Mouse (Mus musculus) left cerebral cortex, adult 11 months (tissue): ENCODE results near the gene Gm49369.

ENCODE experiments used
- DNase-seq: peaks from one replicate; pipeline ENCODE4 v3.0.0; 2022; ENCODE audit warnings: low spot score

Gene Gm49369

DNA sequence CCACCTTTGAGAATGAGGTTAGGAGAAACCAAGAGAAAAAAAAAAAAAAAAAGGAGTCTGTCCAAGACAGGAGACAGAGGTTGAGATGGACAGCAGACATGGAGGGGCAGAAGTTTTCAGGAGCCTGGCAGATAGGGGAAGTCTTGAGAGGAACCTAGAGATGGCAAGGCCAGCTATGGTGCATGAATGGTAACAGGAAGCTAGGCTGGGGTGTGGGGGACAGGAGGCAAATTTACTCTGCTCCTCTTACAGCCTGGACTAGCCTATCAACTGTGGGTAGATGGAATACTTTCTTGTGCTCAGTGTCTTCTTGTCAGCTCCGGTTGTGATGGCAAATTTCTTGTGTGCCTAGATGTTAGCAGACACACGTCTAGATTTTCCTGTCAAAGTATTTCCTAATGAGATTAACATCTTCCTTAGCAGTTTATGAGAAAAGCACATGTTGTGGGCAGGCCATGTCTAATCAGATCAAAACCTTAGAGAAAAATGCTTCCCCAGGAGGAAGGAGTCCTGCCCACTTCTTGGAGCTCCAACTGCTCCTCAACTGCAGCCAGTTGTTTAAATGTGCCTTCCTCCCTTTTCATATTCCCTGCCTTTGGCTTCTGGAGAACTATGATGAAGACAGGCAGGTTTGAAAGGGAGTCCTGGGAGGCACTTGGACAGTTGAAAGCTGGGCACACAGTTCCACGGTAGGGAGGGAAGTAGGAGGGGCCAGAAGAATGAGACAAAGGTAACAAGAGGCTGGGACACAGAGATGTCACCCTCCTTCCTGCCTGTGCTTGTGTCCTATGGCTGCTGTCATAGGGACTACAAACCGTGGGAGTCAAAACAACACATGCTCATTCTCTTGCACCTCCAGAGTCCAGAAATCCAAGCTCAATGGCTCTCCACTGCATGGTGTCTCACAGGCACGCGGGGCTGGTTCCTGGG lies 12.1 kb upstream of the Gm49369 start:
- no peak for DNase-seq

GRCm38 (mm10) chr7:142393191-142393590 lies 10.7 kb upstream of the Gm49369 start:
- no peak for DNase-seq

GRCm38 (mm10) chr7:142391609-142392008 lies 9.1 kb upstream of the Gm49369 start:
- no peak for DNase-seq

DNA sequence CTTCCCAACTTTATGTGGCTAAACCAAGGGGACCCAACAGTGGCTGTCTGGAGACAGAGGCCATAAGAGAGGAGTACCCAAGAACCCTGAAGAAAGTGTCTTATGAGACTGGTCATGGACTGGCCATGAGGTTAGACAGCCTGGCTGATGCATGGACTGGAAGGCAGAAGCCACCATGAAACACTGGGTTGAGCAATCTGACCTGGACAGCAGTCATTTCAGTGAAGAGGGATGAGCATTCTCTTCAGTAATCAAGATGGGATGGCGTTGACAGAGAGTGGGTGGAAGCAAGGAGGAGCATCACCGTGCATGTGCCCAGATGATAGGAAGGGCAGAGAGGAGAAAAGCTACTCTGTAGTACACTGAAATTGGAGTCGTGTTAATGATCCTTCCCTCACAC lies 8.6 kb upstream of the Gm49369 start:
- DNase-seq: no peak

- no peak for DNase-seq
These were observed 7.6 kb upstream of the Gm49369 start for GRCm38 (mm10) chr7:142389961-142390650.

DNA sequence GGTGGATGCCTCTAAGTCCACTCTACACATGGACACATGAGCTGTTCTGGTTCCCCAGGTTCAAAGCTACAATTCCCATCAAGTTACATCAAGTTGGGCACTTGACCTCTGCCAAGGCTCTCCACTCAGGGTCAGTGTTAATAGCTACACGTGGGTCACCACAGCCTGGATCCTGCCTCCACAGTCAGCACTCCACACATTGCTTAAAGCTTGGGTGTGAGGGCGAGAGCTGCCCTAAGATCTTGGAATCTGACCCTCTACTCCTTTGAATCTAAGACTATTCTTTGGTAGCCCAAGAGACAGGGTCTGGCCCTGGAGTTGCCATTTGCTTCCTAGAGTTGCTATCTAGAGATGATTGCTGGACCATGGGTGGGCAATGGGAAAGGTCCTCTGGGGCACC lies 6.3 kb upstream of the Gm49369 start:
- no peak for DNase-seq

GRCm38 (mm10) chr7:142388198-142388597 lies 5.7 kb upstream of the Gm49369 start:
- no peak for DNase-seq

DNA sequence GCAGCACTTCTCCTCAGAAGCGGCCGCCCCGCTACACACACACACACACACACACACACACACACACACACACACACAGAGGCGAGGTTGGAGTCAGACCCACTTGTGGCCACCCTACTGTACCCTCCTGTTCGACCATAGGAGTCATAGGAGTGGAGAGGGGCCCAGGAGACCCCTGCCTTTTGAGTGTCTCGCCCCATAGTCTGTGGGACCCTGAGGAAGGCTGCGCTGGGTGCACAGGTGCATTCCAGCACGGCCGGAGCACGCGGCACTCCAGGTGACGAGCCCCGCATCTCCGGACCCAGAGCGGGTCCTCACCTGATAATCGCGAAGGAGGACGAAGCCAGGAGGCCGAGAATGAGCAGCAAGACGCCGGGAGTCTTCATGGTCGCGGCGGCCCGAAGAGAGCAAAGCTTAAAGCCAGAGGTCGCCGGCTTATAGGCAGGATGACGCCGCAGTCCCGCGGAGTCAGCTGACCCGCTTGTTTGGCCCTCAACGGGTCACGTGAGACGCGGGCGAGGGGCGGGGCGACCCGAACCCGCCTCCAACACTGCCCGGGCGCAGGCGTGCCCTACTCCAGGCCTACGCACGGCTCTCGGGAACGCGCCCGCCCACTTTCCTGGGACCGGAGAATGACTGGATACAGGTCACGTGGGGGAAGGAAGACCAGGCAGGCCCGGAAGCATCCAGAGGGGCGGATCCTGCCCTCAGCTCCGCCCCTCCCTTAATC lies 5.1 kb upstream of the Gm49369 start, which contains the start of gene Ctsd:
Gene Ctsd (minus strand): TSS at position 620 of the 730 bp plus-strand sequence.
- peak; percentile 97 for DNase-seq

DNA sequence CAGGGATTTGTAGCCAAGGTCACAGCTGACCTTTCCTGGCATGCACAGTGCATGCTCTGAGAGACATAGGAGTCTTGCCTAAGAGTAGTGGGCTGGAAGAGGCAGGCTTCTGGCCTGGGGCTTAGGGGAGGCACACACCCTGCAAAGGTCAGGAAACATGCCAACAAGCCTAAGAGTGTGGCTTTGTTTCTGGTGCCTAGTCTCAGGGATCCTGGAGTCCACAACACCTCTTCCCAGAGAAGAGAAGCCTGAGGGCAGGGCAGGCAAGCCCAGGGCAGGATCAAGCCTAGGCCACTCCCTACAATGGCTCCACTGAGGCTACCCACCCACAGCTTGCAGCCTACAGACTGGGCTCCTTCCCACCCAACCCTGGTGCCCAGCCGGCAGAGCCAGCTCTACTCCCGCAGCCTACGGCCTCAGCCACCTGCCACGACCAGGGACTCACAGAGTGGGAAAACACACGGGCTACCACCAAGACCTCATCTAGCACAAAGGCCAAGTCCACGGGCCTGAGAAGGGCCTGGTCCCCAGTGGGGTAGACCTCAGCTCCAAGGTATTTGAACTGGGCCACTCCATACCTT lies 4.2 kb upstream of the Gm49369 start:
- DNase-seq: no peak

- no peak for DNase-seq
These were observed 3.4 kb upstream of the Gm49369 start for GRCm38 (mm10) chr7:142385742-142386403.

GRCm38 (mm10) chr7:142384306-142384705 lies 1.8 kb upstream of the Gm49369 start:
- DNase-seq: no peak

DNA sequence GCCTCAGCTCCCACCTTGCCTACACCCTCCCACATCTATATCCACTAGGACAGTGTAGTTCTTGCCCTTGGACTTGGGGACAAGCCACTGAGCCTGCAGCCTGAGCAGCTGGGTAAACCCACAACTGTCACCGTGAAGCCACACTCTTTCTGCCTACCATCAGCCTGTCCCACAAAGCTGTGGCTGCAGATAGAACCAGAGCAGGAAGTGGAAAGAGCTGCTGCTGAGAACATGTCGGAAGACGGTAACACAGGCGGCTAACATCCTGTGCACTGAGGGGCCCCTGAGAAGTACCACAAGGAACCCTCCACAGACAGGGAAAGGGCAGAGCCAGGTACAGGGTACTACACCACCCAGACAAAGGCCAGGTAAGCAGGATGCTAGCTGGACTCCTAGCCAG lies 1.3 kb downstream of the Gm49369 start:
- no peak for DNase-seq

DNA sequence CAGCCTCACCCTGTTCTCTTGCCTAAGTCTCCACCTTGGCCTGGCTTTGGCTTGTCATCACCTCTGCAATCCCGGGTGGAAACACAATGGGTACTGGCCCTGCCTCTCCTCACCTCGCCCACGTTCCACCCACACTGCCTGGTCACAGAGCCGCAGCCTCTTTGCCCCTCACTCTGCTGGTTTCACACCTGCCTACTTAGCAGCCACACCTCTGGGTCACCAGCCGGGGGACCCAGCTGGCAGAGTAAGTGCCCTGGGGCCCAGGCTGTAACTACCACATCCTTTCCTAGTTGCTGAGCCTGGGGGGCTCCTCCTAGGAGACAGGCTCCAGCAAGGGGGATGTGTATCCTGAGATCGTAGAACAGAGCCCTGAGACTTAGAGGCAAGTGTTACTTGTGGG lies 3.3 kb downstream of the Gm49369 start:
- no peak for DNase-seq

DNA sequence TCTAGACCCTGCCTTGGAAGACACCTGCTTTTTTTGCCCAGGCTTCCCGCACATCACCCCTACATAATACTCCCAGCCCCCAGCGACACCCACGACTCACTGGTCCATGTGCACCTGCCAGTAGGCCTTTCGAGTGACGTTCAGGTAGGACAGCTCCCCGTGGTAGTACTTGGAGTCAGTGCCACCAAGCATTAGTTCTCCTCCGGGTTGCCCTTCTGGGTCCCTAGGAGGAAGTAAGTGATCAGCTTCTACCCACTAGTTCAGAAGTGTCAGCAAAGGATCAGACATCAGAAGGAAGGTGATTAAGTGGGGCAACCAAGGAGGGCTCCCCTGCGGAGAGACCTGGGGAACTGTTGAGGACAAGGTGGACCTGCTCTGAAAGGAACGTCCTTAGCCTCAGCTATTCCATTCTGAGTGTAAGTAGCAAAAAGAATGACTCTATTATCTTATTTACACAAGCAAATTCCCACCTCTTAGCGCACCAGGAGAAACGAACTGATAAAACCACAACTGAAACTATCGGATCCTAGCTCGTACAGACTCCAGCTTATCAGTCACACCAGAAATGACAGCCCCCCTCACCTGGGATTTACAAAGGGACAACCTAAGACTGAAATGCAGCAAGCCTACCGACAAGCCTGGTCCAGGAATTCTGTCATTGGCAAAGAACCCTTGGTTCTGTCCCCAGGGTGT lies 5.1 kb downstream of the Gm49369 start:
- no peak for DNase-seq

GRCm38 (mm10) chr7:142376096-142376495 lies 6.4 kb downstream of the Gm49369 start:
- DNase-seq: no peak

- no peak for DNase-seq
These were observed 7.2 kb downstream of the Gm49369 start for GRCm38 (mm10) chr7:142375261-142375724.

GRCm38 (mm10) chr7:142374413-142375015 lies 8.0 kb downstream of the Gm49369 start:
- no peak for DNase-seq

GRCm38 (mm10) chr7:142373641-142374412 lies 8.6 kb downstream of the Gm49369 start, which contains the start of gene Ifitm10:
TSS of gene Ifitm10 (minus strand) at chr7:142373753.
- no peak for DNase-seq

DNA sequence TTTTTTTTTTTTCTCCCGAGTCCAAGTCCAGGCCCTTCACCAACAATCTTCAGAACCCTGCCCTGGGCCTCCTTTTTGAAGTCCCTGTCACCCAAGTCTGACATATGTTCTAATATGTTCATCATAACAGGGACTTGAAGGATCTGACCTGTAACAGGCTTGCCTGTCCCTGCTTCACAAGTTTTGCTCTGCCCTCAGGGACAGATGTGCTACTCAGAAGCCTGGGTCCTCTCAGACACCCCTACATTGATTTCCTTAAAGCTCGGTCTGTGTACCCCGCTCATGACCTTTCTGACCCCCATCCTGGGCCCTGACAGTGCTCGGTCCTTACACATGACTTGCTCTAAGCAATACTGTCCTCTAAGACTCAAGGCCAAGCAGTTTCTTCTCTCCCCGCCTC lies 9.4 kb downstream of the Gm49369 start:
- no peak for DNase-seq
